Mouse (Mus musculus): ENCODE measurements at regions not wholly inside any gene's neighbourhood (a gene's known extent, or its start where the extent isn't known, plus 50 kb on each side); places are given as distances from the start of the nearest gene placed in this dataset.
A peak's percentile ranks its signal among the peaks of the same experiment; 100 is the strongest.

GRCm38 (mm10) chr17:84032441-84032840 lies 155.3 kb downstream of the Zfp36l2 start:
- Histone ChIP-seq H3K9me3 (no peaks in the 10 kb centered on the region), H3K36me3 (no peaks in the 10 kb centered on the region), H3K27me3 (replicated peaks) (no peaks in the 10 kb centered on the region), H3K4me2 (no peak overlapping the region), H3K4me1 (peaks cover 37% of the 10 kb centered on the region), H3K4me3 (replicated peaks) (no peak overlapping the region), H3K27ac (no peak overlapping the region), H3K9ac (no peak overlapping the region)
- 82% methylated on average over 8 of the region's 8 CpGs for WGBS
- no peak for ATAC-seq (ENCODE audit: insufficient read depth, low FRiP score, low read depth)

- no peak overlapping the region for H3K4me3 ChIP-seq (replicated peaks)
- peak overlapping the region; percentile 23; the same call in 1 of the 2 replicates for H3K27ac ChIP-seq
- no peak overlapping the region for H3K4me2 ChIP-seq
- peaks cover 35% of the 10 kb centered on the region for H3K4me1 ChIP-seq
- H3K27me3 ChIP-seq (replicated peaks): no peaks in the 10 kb centered on the region
- H3K36me3 ChIP-seq: no peaks in the 10 kb centered on the region
- H3K9ac ChIP-seq: no peak overlapping the region
- no peak for ATAC-seq (ENCODE audit: insufficient read depth, low FRiP score, low read depth)
- 75% methylated on average over 4 of the region's 4 CpGs for WGBS
- H3K9me3 ChIP-seq: no peaks in the 10 kb centered on the region
These were observed 155.9 kb downstream of the Zfp36l2 start for GRCm38 (mm10) chr17:84031833-84032232.

- no peaks in the 10 kb centered on the region for H3K27me3 ChIP-seq (replicated peaks)
- H3K9me3 ChIP-seq: no peaks in the 10 kb centered on the region
- no peak overlapping the region for H3K4me2 ChIP-seq
- ATAC-seq (ENCODE audit: insufficient read depth, low FRiP score, low read depth): no peak
- H3K36me3 ChIP-seq: no peaks in the 10 kb centered on the region
- H3K4me1 ChIP-seq: peaks cover 35% of the 10 kb centered on the region
- no peak overlapping the region for H3K4me3 ChIP-seq (replicated peaks)
- H3K9ac ChIP-seq: no peak overlapping the region
- H3K27ac ChIP-seq: peak overlapping the region; percentile 23; the same call in 1 of the 2 replicates
- WGBS: 57% methylated on average over 6 of the region's 6 CpGs
These were observed 156.4 kb downstream of the Zfp36l2 start for GRCm38 (mm10) chr17:84031381-84031780.

GRCm38 (mm10) chr17:84030699-84031098 lies 157.0 kb downstream of the Zfp36l2 start:
- H3K4me2 ChIP-seq: no peak overlapping the region
- no peak overlapping the region for H3K4me3 ChIP-seq (replicated peaks)
- H3K27ac ChIP-seq: no peak overlapping the region
- H3K27me3 ChIP-seq (replicated peaks): no peaks in the 10 kb centered on the region
- H3K36me3 ChIP-seq: no peaks in the 10 kb centered on the region
- H3K9ac ChIP-seq: no peak overlapping the region
- no peak for ATAC-seq (ENCODE audit: insufficient read depth, low FRiP score, low read depth)
- no peaks in the 10 kb centered on the region for H3K9me3 ChIP-seq
- 84% methylated on average over 5 of the region's 5 CpGs for WGBS
- H3K4me1 ChIP-seq: peaks cover 35% of the 10 kb centered on the region

- Histone ChIP-seq H3K4me1 (peaks cover 27% of the 10 kb centered on the region), H3K27me3 (replicated peaks) (no peaks in the 10 kb centered on the region), H3K4me2 (peak overlapping the region; percentile 47), H3K9ac (no peak overlapping the region), H3K4me3 (replicated peaks) (peak overlapping the region; percentile 8; the same call in 1 of the 2 replicates), H3K27ac (peak overlapping the region; percentile 46; the same call in 1 of the 2 replicates), H3K9me3 (no peaks in the 10 kb centered on the region), H3K36me3 (no peaks in the 10 kb centered on the region)
- peak; percentile 64 for ATAC-seq (ENCODE audit: insufficient read depth, low FRiP score, low read depth)
- 21% methylated on average over 27 of the region's 27 CpGs for WGBS
These were observed 159.4 kb downstream of the Zfp36l2 start for GRCm38 (mm10) chr17:84028157-84028970.

- Histone ChIP-seq H3K9ac (no peak overlapping the region), H3K4me1 (peaks cover 23% of the 10 kb centered on the region), H3K27ac (peak overlapping the region; percentile 85), H3K4me3 (replicated peaks) (no peak overlapping the region), H3K4me2 (peak overlapping the region; percentile 20; the same call in 1 of the 2 replicates), H3K9me3 (no peaks in the 10 kb centered on the region), H3K36me3 (no peaks in the 10 kb centered on the region), H3K27me3 (replicated peaks) (no peaks in the 10 kb centered on the region)
- ATAC-seq (ENCODE audit: insufficient read depth, low FRiP score, low read depth): no peak
- 60% methylated on average over 9 of the region's 9 CpGs for WGBS
These were observed 160.5 kb downstream of the Zfp36l2 start for GRCm38 (mm10) chr17:84027275-84027674.

- ATAC-seq (ENCODE audit: insufficient read depth, low FRiP score, low read depth): peak; percentile 89
- 29% methylated on average over 7 of the region's 9 CpGs for WGBS
- Histone ChIP-seq H3K9me3 (no peaks in the 10 kb centered on the region), H3K27me3 (replicated peaks) (no peaks in the 10 kb centered on the region), H3K36me3 (no peaks in the 10 kb centered on the region), H3K4me3 (replicated peaks) (no peak overlapping the region), H3K27ac (peak overlapping the region; percentile 85), H3K4me2 (peak overlapping the region; percentile 31; the same call in 1 of the 2 replicates), H3K9ac (no peak overlapping the region), H3K4me1 (peaks cover 19% of the 10 kb centered on the region)
These were observed 161.6 kb downstream of the Zfp36l2 start for GRCm38 (mm10) chr17:84026110-84026509.

- Histone ChIP-seq H3K9ac (no peak overlapping the region), H3K36me3 (no peaks in the 10 kb centered on the region), H3K9me3 (no peaks in the 10 kb centered on the region), H3K27ac (no peak overlapping the region), H3K4me1 (no peaks in the 10 kb centered on the region), H3K4me3 (replicated peaks) (no peak overlapping the region), H3K27me3 (replicated peaks) (no peaks in the 10 kb centered on the region), H3K4me2 (no peak overlapping the region)
- WGBS: 84% methylated on average over 7 of the region's 7 CpGs
- no peak for ATAC-seq (ENCODE audit: insufficient read depth, low FRiP score, low read depth)
These were observed 165.4 kb downstream of the Zfp36l2 start for GRCm38 (mm10) chr17:84022358-84022757.

- Histone ChIP-seq H3K4me1 (no peaks in the 10 kb centered on the region), H3K4me2 (no peak overlapping the region), H3K27ac (no peak overlapping the region), H3K36me3 (no peaks in the 10 kb centered on the region), H3K9ac (no peak overlapping the region), H3K27me3 (replicated peaks) (no peaks in the 10 kb centered on the region), H3K4me3 (replicated peaks) (no peak overlapping the region), H3K9me3 (no peaks in the 10 kb centered on the region)
- WGBS: 49% methylated on average over 1 of the region's 1 CpGs
- no peak for ATAC-seq (ENCODE audit: insufficient read depth, low FRiP score, low read depth)
These were observed 168.9 kb downstream of the Zfp36l2 start for GRCm38 (mm10) chr17:84018817-84019216.

- no peak overlapping the region for H3K27ac ChIP-seq
- no peak overlapping the region for H3K4me3 ChIP-seq (replicated peaks)
- H3K9ac ChIP-seq: no peak overlapping the region
- H3K4me2 ChIP-seq: no peak overlapping the region
- H3K27me3 ChIP-seq (replicated peaks): no peaks in the 10 kb centered on the region
- H3K36me3 ChIP-seq: no peaks in the 10 kb centered on the region
- 82% methylated on average over 4 of the region's 4 CpGs for WGBS
- ATAC-seq (ENCODE audit: insufficient read depth, low FRiP score, low read depth): no peak
- H3K9me3 ChIP-seq: no peaks in the 10 kb centered on the region
- no peaks in the 10 kb centered on the region for H3K4me1 ChIP-seq
These were observed 169.9 kb downstream of the Zfp36l2 start for GRCm38 (mm10) chr17:84017891-84018290.

GRCm38 (mm10) chr17:84014287-84015039 lies 166.7 kb upstream of the Haao start:
- no peaks in the 10 kb centered on the region for H3K27me3 ChIP-seq (replicated peaks)
- peak overlapping the region; percentile 61 for H3K27ac ChIP-seq
- H3K4me1 ChIP-seq: no peaks in the 10 kb centered on the region
- WGBS: 64% methylated on average over 12 of the region's 12 CpGs
- H3K4me2 ChIP-seq: no peak overlapping the region
- ATAC-seq (ENCODE audit: insufficient read depth, low FRiP score, low read depth): peak; percentile 82
- no peak overlapping the region for H3K9ac ChIP-seq
- H3K9me3 ChIP-seq: no peaks in the 10 kb centered on the region
- no peaks in the 10 kb centered on the region for H3K36me3 ChIP-seq
- no peak overlapping the region for H3K4me3 ChIP-seq (replicated peaks)

- H3K27me3 ChIP-seq (replicated peaks): no peaks in the 10 kb centered on the region
- WGBS: 72% methylated on average over 3 of the region's 3 CpGs
- H3K4me3 ChIP-seq (replicated peaks): no peak overlapping the region
- H3K4me2 ChIP-seq: no peak overlapping the region
- no peaks in the 10 kb centered on the region for H3K9me3 ChIP-seq
- no peak overlapping the region for H3K9ac ChIP-seq
- H3K36me3 ChIP-seq: no peaks in the 10 kb centered on the region
- H3K4me1 ChIP-seq: no peaks in the 10 kb centered on the region
- no peak for ATAC-seq (ENCODE audit: insufficient read depth, low FRiP score, low read depth)
- H3K27ac ChIP-seq: peak overlapping the region; percentile 66
These were observed 162.8 kb upstream of the Haao start for GRCm38 (mm10) chr17:84010492-84011060.
